8 mouse cellular contexts compared by ENCODE assay signal in the genomic region with DNA sequence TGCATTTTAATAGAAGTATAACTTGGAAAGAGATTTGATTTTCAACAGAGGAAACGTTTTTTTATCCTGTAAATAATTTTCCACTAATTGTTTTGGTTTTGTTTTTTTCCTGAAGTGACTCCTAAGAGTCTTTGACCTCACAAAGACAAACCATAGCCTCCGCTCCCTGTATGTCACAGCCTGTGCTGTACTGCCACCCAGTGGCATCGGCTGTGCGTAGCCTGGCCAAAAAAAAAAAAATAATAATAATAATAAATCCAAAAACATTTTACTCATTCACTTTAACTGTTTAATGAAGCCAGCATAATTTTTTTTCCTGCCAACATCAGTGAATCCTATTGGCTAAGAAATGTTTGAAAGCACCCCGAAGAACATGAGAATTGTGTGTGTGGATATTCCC.
A peak's percentile ranks its signal among the peaks of the same experiment; 100 is the strongest.
DNase-seq lines count a peak whose midpoint lies in the region; ATAC-seq and TF ChIP-seq lines count a peak whose summit lies in the region.
"Had no signal": no experiment of that assay in that cellular context is flagged by ENCODE, and none has a peak within 500 bp of the region (broad histone marks: within the 10 kb centered on the region; RNA-seq: fewer than 3 reads in every experiment).

No protein-coding gene starts in this region.

- WGBS in hindbrain, embryonic 14.5 days: 50% methylated on average over 5 of the region's 5 CpGs

- no peaks in the 10 kb centered on the region for H3K9me3 ChIP-seq in G1E (replicated peaks)
- H3K9me3 ChIP-seq in hindbrain, embryonic 14.5 days (ENCODE audit: control insufficient read depth, low read length): no peaks in the 10 kb centered on the region
- H3K9me3 ChIP-seq: embryonic facial prominence, embryonic 12.5 days had no signal

- no peaks in the 10 kb centered on the region for H3K27me3 ChIP-seq in G1E (ENCODE audit: insufficient read depth, low read length)
- H3K27me3 ChIP-seq in hindbrain, embryonic 14.5 days (ENCODE audit: control insufficient read depth, insufficient read depth, low read length): no peaks in the 10 kb centered on the region
- H3K27me3 ChIP-seq: embryonic facial prominence, embryonic 12.5 days had no signal

- DNase-seq in kidney, adult 9 months: peak; percentile 44
- DNase-seq in kidney, adult 18-20 months: no peak
- DNase-seq in G1E (ENCODE audit: low spot score) (no peak), ZHBTc4 (ENCODE audit: low read depth, low spot score) (peak; percentile 43)
- peak; percentile 57 for DNase-seq in hindbrain, embryonic 14.5 days (ENCODE audit: low spot score)
- no peak for DNase-seq in urinary bladder, postnatal 4 days (ENCODE audit: low spot score in 2 of 2)

- ATAC-seq in G1E (ENCODE audit: extremely low read depth, insufficient number of reproducible peaks, low FRiP score, poor library complexity, severe bottlenecking): peak; percentile 54
- ATAC-seq in hindbrain, embryonic 14.5 days (ENCODE audit: low FRiP score): no peak
- no peak for ATAC-seq in inflammation-experienced regulatory T-cells, adult 6 months

- H3K4me3 ChIP-seq in G1E (ENCODE audit: low read depth, low read length): no peak overlapping the region
- H3K4me3 ChIP-seq in hindbrain, embryonic 14.5 days (replicated peaks; ENCODE audit: low read length): no peak overlapping the region
- H3K4me3 ChIP-seq: embryonic facial prominence, embryonic 12.5 days had no signal

- H3K4me1 ChIP-seq in G1E (ENCODE audit: insufficient read depth, low read depth, low read length): no peaks in the 10 kb centered on the region
- no peaks in the 10 kb centered on the region for H3K4me1 ChIP-seq in hindbrain, embryonic 14.5 days (replicated peaks; ENCODE audit: control insufficient read depth, insufficient read depth, low read length)
- H3K4me1 ChIP-seq: embryonic facial prominence, embryonic 12.5 days had no signal

- no peak overlapping the region for H3K4me2 ChIP-seq in hindbrain, embryonic 14.5 days (replicated peaks)
- H3K4me2 ChIP-seq: embryonic facial prominence, embryonic 12.5 days had no signal

- peaks cover 57% of the 10 kb centered on the region for H3K36me3 ChIP-seq in G1E (replicated peaks)
- no peaks in the 10 kb centered on the region for H3K36me3 ChIP-seq in hindbrain, embryonic 14.5 days (replicated peaks; ENCODE audit: control insufficient read depth, insufficient read depth)
- H3K36me3 ChIP-seq: embryonic facial prominence, embryonic 12.5 days had no signal

- no peak for TF ChIP-seq CTCF in G1E (IDR thresholded peaks at IDR 0.05; ENCODE audit: low read depth, low read length)

- H3K27ac ChIP-seq in hindbrain, embryonic 14.5 days: no peak overlapping the region
- H3K27ac ChIP-seq: embryonic facial prominence, embryonic 12.5 days had no signal

- no peak overlapping the region for H3K9ac ChIP-seq in hindbrain, embryonic 14.5 days
- H3K9ac ChIP-seq: embryonic facial prominence, embryonic 12.5 days had no signal

Comparison
In these comparisons a context has a peak if more than half of its experiments do, and no peak if none do; other contexts are left out.
1. DNase-seq: peak in kidney, adult 9 months (single experiment), ZHBTc4 (single experiment) and hindbrain, embryonic 14.5 days (single experiment); none in kidney, adult 18-20 months (single experiment), G1E (single experiment) and urinary bladder, postnatal 4 days (0 of 2).